Mouse (Mus musculus) neural tube, embryonic 14.5 days (tissue): ENCODE data around the gene Cln5. TPM values are rescaled to one million over a fixed set of nuclear protein-coding genes. Genes with fewer than 3 reads are reported as not detected.
A peak's percentile ranks its signal among the peaks of the same experiment; 100 is the strongest.

Source experiments
- ATAC-seq: fragments of 200-750 bp; cut with Nextera tagmentation; 2 replicates; pipeline ENCODE4 v1.8.0; 2017; ENCODE audit warnings: low read depth, mild to moderate bottlenecking, moderate TSS enrichment, moderate library complexity
- H3K27ac ChIP-seq: fragments of 300-500 bp; sonication (generic); 2 replicates; pipeline ENCODE4 v1.5.1; 2014; ENCODE audit warnings: low read depth, mild to moderate bottlenecking, control low read depth, low read length, moderate library complexity, mixed read lengths
- H3K27me3 ChIP-seq: fragments of 300-500 bp; sonication (generic); 2 replicates; pipeline ENCODE4 v1.6.1; 2014; ENCODE audit warnings: low read length; ENCODE audit not compliant: control insufficient read depth, insufficient read depth
- H3K36me3 ChIP-seq: fragments of 300-500 bp; sonication (generic); 2 replicates; pipeline ENCODE4 v1.6.1; 2014; ENCODE audit warnings: low read length, mixed read lengths; ENCODE audit not compliant: control insufficient read depth, insufficient read depth
- H3K4me1 ChIP-seq: fragments of 300-500 bp; sonication (generic); 2 replicates; pipeline ENCODE4 v1.6.1; 2014; ENCODE audit warnings: low read length; ENCODE audit not compliant: control insufficient read depth, insufficient read depth
- H3K4me2 ChIP-seq: fragments of 300-500 bp; sonication (generic); 2 replicates; pipeline ENCODE4 v1.6.1; 2014; ENCODE audit warnings: mild to moderate bottlenecking, low read depth, low read length, control low read depth
- H3K4me3 ChIP-seq: fragments of 300-500 bp; sonication (generic); 2 replicates; pipeline ENCODE4 v1.5.1; 2014; ENCODE audit warnings: low read depth, low read length, control low read depth, mixed read lengths
- H3K9ac ChIP-seq: fragments of 300-500 bp; sonication (generic); replicated peaks from 2 replicates; pipeline ENCODE4 v1.6.1; 2014; ENCODE audit warnings: low read depth, mild to moderate bottlenecking, control low read depth, low read length, mixed read lengths
- H3K9me3 ChIP-seq: fragments of 300-500 bp; sonication (generic); 2 replicates; pipeline ENCODE4 v1.6.1; 2016; ENCODE audit warnings: low read length; ENCODE audit not compliant: control insufficient read depth
- WGBS: fragments of 180-500 bp; shearing (Covaris S2); extraction: QIAGEN DNeasy Blood & Tissue Kit; methylation state at CpG from one replicate; pipeline ENCODE4 v1.1.7; 2014; 5-methylcytosine and 5-hydroxymethylcytosine counted together
- polyA plus RNA-seq: library from polyadenylated mRNA; unstranded; fragments of >200 nt; fragmentation: Nextera tagmentation; extraction: Ambion mirVana; gene quantifications from 2 replicates; pipeline ENCODE4 v1.2.1, GENCODE M21; 2014

Cln5 gene
- polyA plus RNA-seq, 1 experiment from 2014 or later, result 10.6 TPM

DNA sequence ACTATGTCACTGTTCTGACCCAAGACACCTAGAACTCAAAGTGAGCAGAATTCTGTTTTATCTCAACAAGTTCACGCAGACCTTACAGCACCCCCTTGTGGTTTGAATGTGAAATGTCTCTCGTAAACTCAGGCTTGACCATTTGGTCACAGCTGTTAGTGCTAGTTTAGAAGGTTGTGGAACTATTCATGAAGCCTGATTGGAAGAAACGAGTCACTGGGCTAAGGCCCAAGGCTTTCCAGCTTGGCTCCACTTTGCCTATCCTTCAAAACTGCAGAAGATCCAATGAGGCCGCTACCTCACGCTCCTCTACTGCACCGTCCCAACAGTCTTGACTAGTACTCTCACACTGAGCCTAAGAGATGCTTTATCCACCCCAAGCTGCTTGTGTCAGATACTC, 18.6 kb downstream of the Cln5 start:
- H3K4me3 ChIP-seq, result no peak overlapping the region
- no peak overlapping the region for H3K27ac ChIP-seq
- no peaks in the 10 kb centered on the region for H3K27me3 ChIP-seq
- no peaks in the 10 kb centered on the region for H3K9me3 ChIP-seq
- ATAC-seq, result no peak
- peaks cover 25% of the 10 kb centered on the region; the same call in 1 of the 2 replicates for H3K36me3 ChIP-seq
- 72% methylated on average over 6 of the region's 6 CpGs for WGBS
- H3K4me2 ChIP-seq, result no peak overlapping the region
- no peak overlapping the region for H3K9ac ChIP-seq
- no peaks in the 10 kb centered on the region for H3K4me1 ChIP-seq

DNA sequence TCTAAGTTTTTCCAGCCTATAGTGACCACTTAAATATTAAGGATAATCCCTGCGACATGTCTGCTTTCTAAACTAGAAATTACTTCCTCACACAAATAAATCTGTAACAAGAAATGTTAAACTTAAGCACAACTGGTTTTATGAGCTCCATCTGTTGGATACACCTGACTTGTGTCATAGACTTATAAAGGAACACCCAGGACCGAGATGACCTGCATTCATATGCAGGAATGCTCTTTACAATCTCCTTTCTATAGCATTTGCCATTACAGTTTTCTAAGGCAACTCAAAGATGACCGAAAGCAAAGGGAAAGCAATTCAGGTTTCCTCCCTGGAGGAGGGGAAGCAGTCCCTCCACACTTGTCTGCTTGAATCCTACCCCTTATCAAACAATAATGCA, 23.2 kb downstream of the Cln5 start:
- Histone ChIP-seq H3K9ac (no peak overlapping the region), H3K4me3 (no peak overlapping the region), H3K36me3 (peaks cover 14% of the 10 kb centered on the region; the same call in 1 of the 2 replicates), H3K27ac (no peak overlapping the region), H3K4me1 (peaks cover 19% of the 10 kb centered on the region), H3K27me3 (no peaks in the 10 kb centered on the region), H3K9me3 (no peaks in the 10 kb centered on the region), H3K4me2 (no peak overlapping the region)
- 59% methylated on average over 3 of the region's 3 CpGs for WGBS
- no peak for ATAC-seq

DNA sequence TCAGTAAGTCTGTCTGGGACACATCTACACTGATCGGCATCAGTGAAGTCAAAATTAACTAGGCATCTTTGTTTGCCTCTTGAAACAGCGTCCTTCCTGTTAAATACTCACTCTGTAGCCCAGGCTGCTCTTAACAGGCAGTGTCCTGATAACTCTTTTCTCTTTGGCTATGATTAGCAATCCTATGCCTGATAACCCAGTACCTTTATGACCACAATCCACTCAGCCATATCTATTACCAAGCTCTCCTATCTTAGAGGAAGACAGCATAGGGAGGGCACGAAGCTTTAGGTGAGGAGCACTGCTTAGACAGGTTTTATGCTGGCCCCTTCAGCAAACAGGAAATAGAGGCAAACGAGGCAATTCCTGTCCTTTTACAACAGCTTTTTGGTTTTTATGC, 23.7 kb downstream of the Cln5 start:
- ATAC-seq, result no peak
- Histone ChIP-seq H3K9me3 (no peaks in the 10 kb centered on the region), H3K27ac (no peak overlapping the region), H3K36me3 (peaks cover 11% of the 10 kb centered on the region; the same call in 1 of the 2 replicates), H3K4me2 (no peak overlapping the region), H3K4me3 (no peak overlapping the region), H3K4me1 (peaks cover 19% of the 10 kb centered on the region), H3K9ac (no peak overlapping the region), H3K27me3 (no peaks in the 10 kb centered on the region)
- 56% methylated on average over 4 of the region's 4 CpGs for WGBS

GRCm38 (mm10) chr14:103095036-103095435, 25.0 kb downstream of the Cln5 start:
- H3K4me3 ChIP-seq, result no peak overlapping the region
- H3K36me3 ChIP-seq, result peaks cover 3% of the 10 kb centered on the region; the same call in 1 of the 2 replicates
- no peak overlapping the region for H3K4me2 ChIP-seq
- H3K27ac ChIP-seq, result no peak overlapping the region
- H3K4me1 ChIP-seq, result peaks cover 19% of the 10 kb centered on the region
- no peaks in the 10 kb centered on the region for H3K9me3 ChIP-seq
- ATAC-seq, result no peak
- H3K9ac ChIP-seq, result no peak overlapping the region
- WGBS, result 96% methylated on average over 8 of the region's 8 CpGs
- H3K27me3 ChIP-seq, result no peaks in the 10 kb centered on the region

DNA sequence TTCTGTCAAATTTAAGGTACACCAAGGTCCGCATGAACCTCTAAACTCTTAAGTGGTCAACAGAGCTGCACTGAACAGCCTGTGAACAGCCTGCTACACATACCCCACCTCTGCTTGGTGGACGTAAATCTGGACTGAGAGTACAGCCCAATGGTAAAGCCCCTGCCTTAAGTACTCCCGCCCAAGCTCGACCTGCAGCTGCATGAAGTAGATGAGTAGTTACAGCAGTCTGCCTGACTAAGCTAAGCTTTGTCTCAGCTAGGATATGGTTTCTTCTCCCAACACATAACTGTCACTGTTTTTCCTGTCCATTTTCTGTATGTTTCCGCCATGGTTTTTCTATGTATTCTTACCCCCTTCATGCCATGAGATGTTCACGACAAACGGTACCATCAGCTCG, 25.8 kb downstream of the Cln5 start:
- Histone ChIP-seq H3K27me3 (no peaks in the 10 kb centered on the region), H3K4me1 (peaks cover 19% of the 10 kb centered on the region), H3K27ac (no peak overlapping the region), H3K4me3 (no peak overlapping the region), H3K36me3 (peaks cover 3% of the 10 kb centered on the region; the same call in 1 of the 2 replicates), H3K9me3 (no peaks in the 10 kb centered on the region), H3K4me2 (no peak overlapping the region), H3K9ac (no peak overlapping the region)
- WGBS, result 90% methylated on average over 8 of the region's 8 CpGs
- no peak for ATAC-seq

DNA sequence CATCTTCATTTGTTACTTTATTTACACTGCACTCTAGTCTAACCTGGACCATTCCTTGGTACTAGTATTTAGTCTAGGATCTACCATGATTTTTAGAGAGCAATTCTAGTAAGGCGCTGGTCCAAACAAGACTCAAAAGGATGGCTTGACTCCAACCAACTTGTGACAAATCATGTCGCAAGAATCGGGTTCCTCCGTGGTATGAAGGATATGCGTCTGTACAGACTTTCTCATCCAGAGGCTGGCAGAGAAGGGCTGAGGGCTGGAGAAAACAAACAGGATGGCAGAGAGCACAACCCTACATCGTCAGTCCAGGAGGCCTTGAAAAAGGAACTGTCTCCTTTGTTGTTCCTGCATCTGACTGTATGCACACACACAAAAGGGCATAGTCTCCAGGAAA, 26.6 kb downstream of the Cln5 start:
- H3K36me3 ChIP-seq, result peaks cover 3% of the 10 kb centered on the region; the same call in 1 of the 2 replicates
- H3K4me1 ChIP-seq, result peaks cover 19% of the 10 kb centered on the region
- no peak overlapping the region; the same call in 1 of the 2 replicates for H3K4me2 ChIP-seq
- WGBS, result 72% methylated on average over 6 of the region's 6 CpGs
- H3K27ac ChIP-seq, result no peak overlapping the region
- no peaks in the 10 kb centered on the region for H3K27me3 ChIP-seq
- no peaks in the 10 kb centered on the region for H3K9me3 ChIP-seq
- no peak overlapping the region for H3K9ac ChIP-seq
- H3K4me3 ChIP-seq, result no peak overlapping the region
- ATAC-seq, result no peak

DNA sequence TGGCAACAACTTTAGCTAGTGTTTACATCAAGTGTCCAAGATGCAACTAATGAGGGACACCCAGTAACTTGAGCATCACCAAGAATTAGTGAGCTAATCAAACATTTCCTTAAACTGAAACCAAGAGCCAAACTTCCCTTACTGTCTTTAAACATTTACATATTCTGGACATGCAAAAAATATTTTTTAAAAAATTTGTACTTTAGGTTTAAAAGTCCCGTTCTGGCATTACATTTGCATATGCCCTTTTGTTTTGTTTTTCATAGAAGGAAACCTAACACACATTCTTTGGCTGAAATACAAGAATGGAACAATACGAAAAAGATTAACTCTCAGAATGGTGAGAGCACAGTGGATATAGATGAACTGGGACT, 28.2 kb downstream of the Cln5 start:
- ATAC-seq, result no peak
- whole genome bisulfite sequencing, result 2% methylated on average over 2 of the region's 2 CpGs
- H3K4me1 ChIP-seq, result peaks cover 19% of the 10 kb centered on the region

DNA sequence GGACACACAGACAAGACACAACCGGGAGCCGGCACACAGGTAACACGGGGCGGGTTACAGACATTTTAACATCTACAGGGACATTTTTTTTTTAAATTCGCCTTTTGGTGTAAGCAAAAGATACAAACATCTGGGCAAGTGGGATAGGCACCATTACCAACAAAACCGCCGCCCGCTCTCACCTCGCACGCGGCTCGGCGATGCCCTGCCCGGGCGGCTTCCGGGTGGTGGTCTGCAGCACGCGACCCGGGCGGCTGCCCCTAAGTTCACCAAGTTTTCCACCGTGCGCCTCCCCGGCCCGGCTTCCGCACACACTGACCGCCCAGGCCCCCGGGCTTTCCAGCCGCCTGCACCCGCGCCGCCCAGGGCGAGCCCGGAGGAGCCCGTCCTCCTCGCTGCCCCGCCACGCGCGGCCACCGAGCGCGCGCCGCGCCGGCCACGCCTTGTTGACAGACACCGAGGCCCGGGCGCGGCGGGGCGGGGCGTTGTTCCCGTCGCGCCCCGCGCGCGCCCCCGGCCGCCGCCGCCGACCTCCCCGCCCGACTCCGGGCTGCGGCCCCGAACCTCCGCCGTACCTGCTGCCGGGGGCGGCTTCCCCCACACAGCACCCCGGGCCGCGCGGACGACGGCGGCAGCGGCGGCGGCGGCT, 28.7 kb downstream of the Cln5 start:
- Histone ChIP-seq H3K36me3 (no peaks in the 10 kb centered on the region), H3K27me3 (no peaks in the 10 kb centered on the region), H3K9ac (peak overlapping the region; percentile 100), H3K4me2 (peak overlapping the region; percentile 70), H3K9me3 (no peaks in the 10 kb centered on the region), H3K4me3 (peak overlapping the region; percentile 94), H3K4me1 (peaks cover 19% of the 10 kb centered on the region), H3K27ac (peak overlapping the region; percentile 99)
- under 1% methylated on average over 60 of the region's 86 CpGs for WGBS
- peak; percentile 85 for ATAC-seq

More for the DNA sequence above, 28.2 kb downstream of the Cln5 start:
- Histone ChIP-seq H3K27ac (no peak overlapping the region), H3K9me3 (no peaks in the 10 kb centered on the region), H3K4me2 (peak overlapping the region; percentile 70), H3K36me3 (no peaks in the 10 kb centered on the region), H3K27me3 (no peaks in the 10 kb centered on the region), H3K4me3 (peak overlapping the region; percentile 94), H3K9ac (peak overlapping the region; percentile 100)

- Histone ChIP-seq H3K4me1 (peaks cover 19% of the 10 kb centered on the region), H3K9me3 (no peaks in the 10 kb centered on the region), H3K27ac (peak within 1 kb of the TSS; percentile 99), H3K36me3 (no peaks in the 10 kb centered on the region), H3K9ac (peak within 1 kb of the TSS; percentile 100), H3K4me2 (peak within 1 kb of the TSS; percentile 70), H3K4me3 (peak within 1 kb of the TSS; percentile 94), H3K27me3 (no peaks in the 10 kb centered on the region)
- peak; percentile 88 for ATAC-seq
- under 1% methylated on average over 81 of the region's 88 CpGs for WGBS
Observed at GRCm38 (mm10) chr14:103099238-103099933, 29.4 kb downstream of the Cln5 start, which contains the start of gene Fbxl3. Gene Fbxl3 (minus strand): TSS chr14:103099566.
